Mouse (Mus musculus): ENCODE data around the gene H2-Oa.

GRCm38 (mm10) chr17:34087386-34087785, 4.8 kb upstream of the H2-Oa start:
- TF ChIP-seq CTCF (IDR thresholded peaks at IDR 0.05; ENCODE audit: low read depth) (no peak), EP300 (optimal IDR thresholded peaks at IDR 0.05) (no peak)
